Mouse (Mus musculus): ENCODE data around the gene Rprd1b. TPM values are rescaled to one million over a fixed set of nuclear protein-coding genes. Genes with fewer than 3 reads are reported as not detected.

Gene Rprd1b
- total RNA-seq, 2 experiments from 2014 or later: 27.7 to 36.4 TPM

GRCm38 (mm10) chr2:158179370-158180111, 151.2 kb downstream of the Rprd1b start:
- intact Hi-C loops (cut with DNase I): loop anchor here (5.0 kb wide), 1 partner anchor 67 kb away; no protein-coding TSS in a partner anchor
- no peak for DNase-seq (ENCODE audit: low spot score in 2 of 2)

DNA sequence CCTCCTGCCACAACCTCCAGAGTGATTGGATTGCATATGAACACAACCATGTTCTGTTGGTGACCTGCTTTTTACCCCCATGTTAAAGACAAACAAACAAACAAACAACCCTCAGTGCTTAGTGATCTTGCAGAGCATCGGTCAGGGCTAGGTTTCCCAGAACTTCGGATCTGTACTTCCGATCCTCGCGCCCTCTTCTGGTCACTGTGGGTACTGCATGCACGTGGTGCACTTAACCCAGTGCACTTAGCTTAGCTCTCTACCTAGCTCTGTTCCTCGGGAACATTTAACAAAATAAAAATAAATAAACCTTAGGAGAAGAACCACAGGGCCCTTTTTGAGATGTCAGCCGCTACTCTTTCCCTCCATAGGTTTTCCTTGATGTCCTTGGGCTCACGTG, 152.5 kb downstream of the Rprd1b start:
- DNase-seq (ENCODE audit: low spot score in 2 of 2): peak; percentile 54 to 70
- intact Hi-C loops (cut with DNase I): loop anchor here (5.0 kb wide), 1 partner anchor 68 kb away; no protein-coding TSS in a partner anchor

Other genes with a start within 250 kb of the Rprd1b start
- 100 to 1,000 TPM; 259 to 272 TPM for gene Vstm2l, start 113.8 kb upstream of the Rprd1b start, total RNA-seq (2021)
- gene Tti1, start 64 bp upstream of the Rprd1b start, total RNA-seq (2021): 10 to 100 TPM; 16.9 to 19.8 TPM
- 1 to 10 TPM; 7.1 to 8.3 TPM for gene Tgm2, start 117.9 kb downstream of the Rprd1b start, total RNA-seq (2021)
- gene D630003M21Rik, start 200.7 kb downstream of the Rprd1b start, total RNA-seq (2021): 1 to 10 TPM; 3.8 to 4.8 TPM
- not detected for gene Bpi, start 229.6 kb downstream of the Rprd1b start, total RNA-seq (2021)

Measured in left cerebral cortex, postnatal 14 days (tissue).